Mouse (Mus musculus): ENCODE data around the gene Piezo1.

Piezo1 gene

GRCm38 (mm10) chr8:122546066-122546755, 4.9 kb downstream of the Piezo1 start:
- DNase-seq (ENCODE audit: low read depth) = no peak

- no peak for DNase-seq (ENCODE audit: low read depth)
Measured at GRCm38 (mm10) chr8:122544138-122544537, 7.0 kb downstream of the Piezo1 start.

GRCm38 (mm10) chr8:122538310-122539076, 12.6 kb downstream of the Piezo1 start:
- no peak for DNase-seq (ENCODE audit: low read depth)

- DNase-seq (ENCODE audit: low read depth) = no peak
Measured at GRCm38 (mm10) chr8:122537812-122538211, 13.3 kb downstream of the Piezo1 start.

GRCm38 (mm10) chr8:122537033-122537432, 14.1 kb downstream of the Piezo1 start:
- no peak for DNase-seq (ENCODE audit: low read depth)

- DNase-seq (ENCODE audit: low read depth) = no peak
Measured at GRCm38 (mm10) chr8:122531312-122531711, 19.8 kb downstream of the Piezo1 start.

GRCm38 (mm10) chr8:122529159-122529558, 22.0 kb downstream of the Piezo1 start:
- DNase-seq (ENCODE audit: low read depth) = no peak

GRCm38 (mm10) chr8:122527937-122528336, 23.2 kb downstream of the Piezo1 start:
- no peak for DNase-seq (ENCODE audit: low read depth)

- no peak for DNase-seq (ENCODE audit: low read depth)
Measured at GRCm38 (mm10) chr8:122526526-122527170, 24.5 kb downstream of the Piezo1 start.

- no peak for DNase-seq (ENCODE audit: low read depth)
Measured at GRCm38 (mm10) chr8:122526084-122526483, 25.0 kb downstream of the Piezo1 start.

GRCm38 (mm10) chr8:122525004-122525403, 26.1 kb downstream of the Piezo1 start:
- no peak for DNase-seq (ENCODE audit: low read depth)

- no peak for DNase-seq (ENCODE audit: low read depth)
Measured at GRCm38 (mm10) chr8:122524506-122524905, 26.6 kb downstream of the Piezo1 start.

- DNase-seq (ENCODE audit: low read depth) = no peak
Measured at GRCm38 (mm10) chr8:122523652-122524360, 27.3 kb downstream of the Piezo1 start.

- DNase-seq (ENCODE audit: low read depth) = peak; percentile 43
Measured at GRCm38 (mm10) chr8:122522796-122523651, 28.1 kb downstream of the Piezo1 start.

- DNase-seq (ENCODE audit: low read depth) = no peak
Measured at GRCm38 (mm10) chr8:122520611-122521010, 30.5 kb downstream of the Piezo1 start.

GRCm38 (mm10) chr8:122517541-122518190, 33.5 kb downstream of the Piezo1 start:
- no peak for DNase-seq (ENCODE audit: low read depth)

- no peak for DNase-seq (ENCODE audit: low read depth)
Measured at GRCm38 (mm10) chr8:122515699-122516098, 35.4 kb downstream of the Piezo1 start.

- DNase-seq (ENCODE audit: low read depth) = no peak
Measured at GRCm38 (mm10) chr8:122512392-122512791, 38.7 kb downstream of the Piezo1 start.

- no peak for DNase-seq (ENCODE audit: low read depth)
Measured at GRCm38 (mm10) chr8:122511552-122511951, 39.6 kb downstream of the Piezo1 start.

GRCm38 (mm10) chr8:122500856-122501255, 50.3 kb downstream of the Piezo1 start:
- DNase-seq (ENCODE audit: low read depth) = peak; percentile 90

- peak; percentile 22 for DNase-seq (ENCODE audit: low read depth)
Measured at GRCm38 (mm10) chr8:122497912-122498311, 53.2 kb downstream of the Piezo1 start.
